Mouse (Mus musculus): Measurements from ENCODE around the gene Ccdc183. TPM values are rescaled to one million over a fixed set of nuclear protein-coding genes. Genes with fewer than 3 reads are reported as not detected.

Ccdc183 gene
- total RNA-seq, 2 experiments from 2014 or later = not detected

DNA sequence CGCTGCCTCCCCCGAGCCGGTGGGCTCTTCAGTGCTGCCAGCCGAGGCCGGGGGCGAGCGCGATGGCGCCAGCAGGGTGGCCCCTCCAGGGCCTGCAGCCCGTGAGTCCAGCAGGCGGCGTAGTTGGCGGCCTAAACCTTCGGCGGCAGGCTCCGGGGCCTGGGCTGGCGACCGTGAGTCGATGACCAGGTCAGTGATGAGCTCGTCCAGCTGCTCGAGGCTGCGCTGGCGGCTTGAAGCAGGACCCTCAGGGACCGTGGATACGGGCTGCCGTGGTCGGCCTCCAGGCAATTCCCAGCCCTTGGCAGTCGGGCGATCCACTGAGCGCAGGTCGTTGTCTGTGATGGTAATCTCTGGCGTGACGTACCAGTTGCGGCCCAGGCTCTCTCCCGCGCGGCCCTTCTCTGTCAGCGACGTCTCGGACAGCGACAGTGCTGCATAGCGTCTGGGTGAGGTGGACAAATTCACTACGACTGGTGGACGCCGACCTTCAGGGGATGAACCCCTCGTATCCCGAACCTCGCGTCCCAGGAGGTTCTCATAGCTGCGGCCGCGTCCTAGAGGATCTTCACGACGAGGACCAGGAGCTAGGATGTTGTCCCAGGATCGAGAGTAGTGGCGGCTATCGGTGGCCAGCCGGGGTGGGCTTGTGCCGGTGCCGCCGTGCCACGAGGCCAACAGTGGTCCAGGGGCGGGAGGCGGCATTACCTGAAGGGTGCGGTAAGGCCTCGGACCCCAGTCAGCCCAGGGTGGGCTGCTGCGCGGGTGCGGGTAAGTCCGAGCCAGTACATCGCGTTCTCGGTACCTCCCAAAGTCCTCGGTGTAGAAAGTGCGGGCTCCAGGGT, 39.3 kb downstream of the Ccdc183 start:
- no peak for DNase-seq (ENCODE audit: low spot score in 2 of 2)

DNA sequence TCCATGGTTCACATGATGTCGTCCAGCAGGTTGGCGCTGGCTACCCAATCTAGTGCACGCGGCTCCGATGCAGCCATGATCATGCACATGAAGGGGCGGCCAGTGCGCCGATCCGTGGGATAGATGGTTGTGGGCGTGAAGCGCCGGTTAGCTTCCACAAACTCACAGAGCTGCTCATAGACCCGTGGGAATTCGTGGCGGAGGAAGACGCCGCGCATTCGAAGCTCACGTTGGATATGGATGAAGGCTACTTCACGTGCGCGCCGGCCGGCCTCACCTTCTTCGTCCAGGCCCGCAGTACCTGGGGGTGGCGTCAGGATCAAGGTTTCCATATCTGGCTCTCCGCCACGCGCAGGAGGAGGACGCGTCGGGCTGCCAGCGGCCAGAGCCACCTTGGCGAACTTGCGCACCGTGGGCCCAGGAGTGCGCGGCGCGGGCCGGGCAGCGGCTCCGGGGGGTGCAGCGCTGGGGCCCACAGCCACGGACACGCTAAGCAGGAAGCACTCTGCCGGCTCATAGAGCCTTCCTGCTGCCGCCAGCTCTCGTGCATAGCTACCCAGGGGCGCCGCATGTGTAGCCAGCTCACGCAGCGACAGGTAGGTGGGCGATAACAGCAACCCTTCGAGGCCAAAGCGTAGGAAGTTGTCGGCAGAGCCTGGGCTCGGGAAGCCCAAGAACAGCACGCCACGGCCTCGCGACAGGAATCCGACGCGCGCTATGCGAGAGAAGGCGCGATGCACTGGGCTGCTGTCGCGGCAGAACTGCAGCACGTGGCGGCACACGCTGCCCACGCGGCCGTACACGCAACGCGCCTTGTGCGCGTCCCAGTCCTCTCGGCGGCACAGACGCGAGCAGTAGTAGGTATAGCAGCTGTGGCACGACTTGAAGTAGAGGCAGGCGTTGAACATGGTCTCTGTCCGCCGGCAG, 40.2 kb downstream of the Ccdc183 start:
- DNase-seq (ENCODE audit: low spot score in 2 of 2) = peak in 1 of 2 experiments; percentile 52

DNA sequence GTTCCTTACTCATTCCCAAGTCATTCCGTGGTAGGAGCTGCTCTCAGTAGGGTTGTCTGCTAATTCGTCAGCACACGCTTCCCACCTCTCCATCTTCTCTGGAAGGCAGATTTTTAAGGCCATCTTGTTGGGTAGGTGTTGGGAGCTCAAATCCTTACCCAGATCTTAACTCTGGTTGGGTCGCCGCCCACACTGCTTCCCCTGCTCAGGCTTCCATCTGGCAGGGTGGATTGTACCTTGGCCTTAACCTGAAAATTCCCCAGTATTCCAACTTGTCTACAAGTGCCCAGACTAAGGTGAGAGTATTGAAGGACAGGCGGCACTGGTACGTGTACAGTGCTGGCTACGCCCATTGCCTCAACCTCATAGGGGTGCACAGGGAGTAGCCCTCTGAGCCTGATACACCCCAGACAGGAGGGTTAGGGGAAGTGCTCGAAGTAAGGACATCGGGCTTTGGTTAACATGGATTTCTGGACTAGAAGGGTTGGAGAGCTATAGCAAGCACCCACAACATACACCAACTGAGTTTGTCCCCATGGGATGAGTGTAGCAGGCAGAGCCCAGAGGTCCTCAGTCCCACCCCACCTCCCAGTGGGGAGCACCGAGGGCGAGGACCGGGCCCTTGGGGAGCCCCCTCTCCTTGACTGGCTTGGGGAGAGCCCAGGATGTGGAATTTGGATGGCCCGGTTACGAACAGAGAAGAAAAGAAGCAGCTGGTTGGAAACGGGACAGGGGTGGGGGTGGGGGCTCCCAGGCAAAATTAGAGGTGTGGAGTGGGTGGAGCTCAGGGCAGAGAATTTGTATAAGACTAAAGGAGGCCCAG, 41.2 kb downstream of the Ccdc183 start:
- peak in 1 of 2 experiments; percentile 39 for DNase-seq (ENCODE audit: low spot score in 2 of 2)

DNA sequence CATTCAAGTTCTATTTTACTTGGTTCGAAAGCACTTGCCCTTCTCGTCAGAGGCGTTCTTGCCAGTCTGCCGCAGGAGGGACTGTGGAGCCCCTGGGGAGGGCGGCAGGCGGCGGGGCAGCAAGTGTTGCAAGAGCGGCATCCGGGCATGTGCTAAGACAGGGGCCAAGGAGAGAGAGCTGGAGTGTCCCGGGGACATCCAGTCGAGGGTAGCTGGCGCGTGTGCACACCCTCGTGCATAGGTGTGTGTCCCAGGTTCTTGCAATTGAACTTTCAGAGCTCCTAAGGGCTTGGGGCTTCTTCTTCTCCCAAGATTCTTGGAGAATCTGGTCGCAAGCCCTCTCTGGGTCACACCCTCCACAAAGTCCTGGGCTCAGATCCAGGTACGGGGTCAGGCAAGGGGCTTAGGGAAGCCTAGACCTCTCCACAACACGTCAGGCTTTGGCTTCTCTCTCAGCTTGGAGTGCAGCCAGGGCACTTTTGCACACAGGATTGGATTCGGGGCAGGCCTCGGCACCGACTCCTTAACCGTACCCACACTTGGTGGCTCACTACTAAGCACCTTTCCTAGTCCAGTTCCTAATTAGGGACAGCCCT, 41.9 kb downstream of the Ccdc183 start:
- peak in 1 of 2 experiments; percentile 40 for DNase-seq (ENCODE audit: low spot score in 2 of 2)

- peak; percentile 97 to 98 for DNase-seq (ENCODE audit: low spot score in 2 of 2)
Measured at GRCm38 (mm10) chr2:25574579-25575431, 42.7 kb downstream of the Ccdc183 start, which contains the start of the genes Mamdc4 and Phpt1. Mamdc4 (minus strand) TSS chr2:25574845. Phpt1 (minus strand) TSS chr2:25575224.

- DNase-seq (ENCODE audit: low spot score in 2 of 2) = no peak
Measured at GRCm38 (mm10) chr2:25574136-25574535, 43.3 kb downstream of the Ccdc183 start.

DNA sequence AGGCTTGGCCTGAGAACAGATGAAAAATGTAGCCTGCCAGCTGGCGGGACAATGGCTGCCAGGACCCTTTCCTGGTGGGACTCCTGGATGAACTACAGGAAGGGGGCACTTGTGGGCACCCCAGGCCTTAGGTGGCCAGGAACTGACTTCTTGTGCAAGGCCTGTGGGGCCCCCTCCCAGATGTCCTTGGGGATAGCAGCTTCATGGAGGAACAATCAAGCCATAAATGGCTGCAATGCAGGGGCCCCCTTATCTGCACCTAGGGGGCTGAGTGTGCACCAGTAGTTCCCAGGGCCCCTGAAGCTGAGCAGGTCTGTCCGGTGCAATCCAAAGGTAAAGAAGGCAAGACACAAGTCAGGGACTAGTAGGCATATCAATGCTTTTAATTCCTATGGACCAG, 44.4 kb downstream of the Ccdc183 start:
- DNase-seq (ENCODE audit: low spot score in 2 of 2) = no peak

DNA sequence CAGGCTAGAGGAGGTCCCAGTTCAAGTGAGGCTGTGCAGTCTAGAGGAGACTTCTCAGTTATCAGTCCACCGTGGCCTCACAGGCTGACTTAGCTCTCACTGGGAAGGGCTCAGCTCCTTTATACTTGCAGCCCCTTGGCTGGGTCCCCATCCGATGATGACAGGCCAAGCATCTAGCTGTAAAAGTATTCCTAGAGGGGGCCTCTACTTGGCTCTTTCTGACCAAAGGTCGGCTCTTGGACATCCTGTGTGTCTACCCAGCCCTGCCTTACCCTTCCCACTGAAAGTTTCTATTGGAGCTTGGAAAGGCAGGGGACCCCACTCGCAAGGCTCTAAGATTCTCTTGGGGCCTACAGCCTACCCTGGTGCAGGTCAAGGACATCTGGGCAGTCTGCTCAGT, 46.3 kb downstream of the Ccdc183 start:
- DNase-seq (ENCODE audit: low spot score in 2 of 2) = no peak

GRCm38 (mm10) chr2:25569323-25569722, 48.2 kb downstream of the Ccdc183 start:
- DNase-seq (ENCODE audit: low spot score in 2 of 2) = no peak

DNA sequence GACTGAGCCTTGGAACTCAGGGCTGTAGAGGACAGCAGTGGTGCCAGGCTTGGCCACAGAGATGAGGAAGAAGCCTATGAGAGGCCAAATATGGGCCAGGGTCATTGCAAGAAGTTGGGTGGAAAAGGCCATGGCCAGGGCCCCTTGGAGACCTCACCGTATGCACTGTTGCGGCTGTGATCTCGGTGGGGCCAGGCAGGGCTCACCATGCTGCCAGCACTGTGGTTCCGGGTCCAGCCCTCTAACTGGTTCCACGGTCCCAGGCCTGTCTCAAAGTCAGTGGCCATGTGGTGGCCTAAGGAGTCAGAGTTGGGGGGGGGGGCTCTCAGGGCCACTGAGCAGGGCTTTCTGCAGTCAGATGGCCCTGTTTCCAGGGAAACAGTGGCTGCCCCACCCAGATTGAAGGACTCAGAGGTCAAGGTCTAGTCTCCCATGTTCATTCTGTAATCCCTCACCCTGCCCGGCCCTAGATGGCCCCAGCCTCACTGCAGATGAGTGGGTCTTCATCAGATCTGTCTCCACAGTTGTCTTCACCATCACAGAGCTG, 48.9 kb downstream of the Ccdc183 start:
- no peak for DNase-seq (ENCODE audit: low spot score in 2 of 2)

DNA sequence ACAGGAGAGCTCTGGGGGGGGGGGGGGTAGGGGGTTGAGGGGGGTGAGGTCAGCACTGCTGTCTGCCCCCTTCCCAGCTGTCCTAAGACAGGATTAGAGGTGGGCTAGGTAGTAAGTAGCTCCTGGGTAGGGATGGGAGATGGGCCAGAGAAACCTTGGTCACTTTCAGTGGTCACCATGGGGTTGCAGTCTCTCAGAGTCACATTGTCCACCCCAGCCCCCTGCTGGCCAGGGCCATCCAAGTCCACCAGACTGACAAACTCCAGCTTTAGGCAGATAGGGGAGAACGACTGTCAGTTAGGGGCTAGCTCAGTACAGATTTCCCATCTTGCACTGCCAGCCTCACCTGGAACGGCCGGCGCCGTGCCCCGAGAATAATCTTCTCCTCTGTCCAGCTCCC, 50.9 kb downstream of the Ccdc183 start:
- DNase-seq (ENCODE audit: low spot score in 2 of 2) = no peak

- DNase-seq (ENCODE audit: low spot score in 2 of 2) = no peak
Measured at GRCm38 (mm10) chr2:25565741-25566140, 51.7 kb downstream of the Ccdc183 start.

DNA sequence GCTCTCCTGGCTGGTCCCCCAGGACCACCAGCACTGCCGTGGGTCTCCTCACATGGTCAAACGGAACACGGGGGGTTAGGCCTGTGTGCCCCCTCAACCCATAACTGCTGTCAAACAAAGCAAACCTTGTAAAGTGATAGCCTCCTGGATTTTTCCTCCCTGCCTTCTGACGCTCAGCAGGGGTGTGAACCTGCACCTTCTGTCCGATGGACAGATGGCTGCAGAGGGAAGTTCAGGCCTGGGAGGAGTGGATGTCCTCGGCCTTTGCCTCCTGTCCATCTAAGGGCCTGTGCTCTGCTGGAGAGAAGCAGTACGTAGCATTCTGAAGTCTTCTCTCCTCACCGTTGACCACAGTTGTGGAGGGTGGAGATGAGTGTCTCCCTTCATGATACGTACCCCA, 55.5 kb downstream of the Ccdc183 start:
- no peak for DNase-seq (ENCODE audit: low spot score in 2 of 2)

- no peak for DNase-seq (ENCODE audit: low spot score in 2 of 2)
Measured at GRCm38 (mm10) chr2:25560551-25560950, 56.9 kb downstream of the Ccdc183 start.

DNA sequence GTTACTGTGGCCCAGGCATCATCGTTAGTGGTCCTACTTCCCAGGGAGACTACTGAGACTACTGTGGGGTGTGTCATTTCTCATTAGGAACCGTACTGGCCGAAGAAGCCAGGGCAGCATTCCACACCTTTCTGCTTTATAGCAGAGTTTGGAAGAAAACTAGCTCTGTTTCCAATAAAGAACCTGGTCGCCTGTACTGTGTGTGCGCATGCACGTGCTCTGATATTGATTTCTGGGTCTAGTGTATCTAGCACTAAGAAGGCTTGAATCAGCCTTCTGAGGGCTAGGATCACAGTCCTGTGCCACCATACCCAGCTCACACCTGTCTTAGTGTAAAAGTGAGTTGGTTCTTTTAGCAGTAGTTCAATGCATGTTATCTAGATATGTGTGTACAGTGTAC, 58.7 kb downstream of the Ccdc183 start:
- DNase-seq (ENCODE audit: low spot score in 2 of 2) = no peak

Measured in layer of hippocampus, adult 18-20 months (tissue).